Mouse (Mus musculus) embryonic facial prominence, embryonic 10.5 days (tissue): ENCODE data around the gene Plp2. TPM values are rescaled to one million over a fixed set of nuclear protein-coding genes. Genes with fewer than 3 reads are reported as not detected.

Experiments used
- DNase-seq: peaks from one replicate; pipeline ENCODE4 v3.0.0-alpha.2; 2017; ENCODE audit warnings: low spot score
- H3K27ac ChIP-seq: fragments of 300-500 bp; sonication (generic); replicated peaks from 2 replicates; pipeline ENCODE4 v1.5.1; 2016; ENCODE audit warnings: mild to moderate bottlenecking
- H3K27me3 ChIP-seq: fragments of 300-500 bp; sonication (generic); replicated peaks from 2 replicates; pipeline ENCODE4 v1.6.1; 2016; ENCODE audit warnings: low read depth, mild to moderate bottlenecking; ENCODE audit not compliant: poor library complexity, severe bottlenecking
- H3K36me3 ChIP-seq: fragments of 300-500 bp; sonication (generic); replicated peaks from 2 replicates; pipeline ENCODE4 v1.6.1; 2016; ENCODE audit warnings: mild to moderate bottlenecking, moderate library complexity
- H3K4me1 ChIP-seq: fragments of 300-500 bp; sonication (generic); 2 replicates; pipeline ENCODE4 v1.6.1; 2016
- H3K4me3 ChIP-seq: fragments of 300-500 bp; sonication (generic); 2 replicates; pipeline ENCODE4 v1.5.1; 2016; ENCODE audit warnings: mild to moderate bottlenecking, moderate library complexity
- H3K9me3 ChIP-seq: fragments of 300-500 bp; sonication (generic); 2 replicates; pipeline ENCODE4 v1.6.1; 2016; ENCODE audit warnings: mild to moderate bottlenecking
- WGBS: fragments of 180-500 bp; shearing (Covaris S2); methylation state at CpG from one replicate; pipeline ENCODE4 v1.1.7; 2016; 5-methylcytosine and 5-hydroxymethylcytosine counted together
- polyA plus RNA-seq: library from polyadenylated mRNA; unstranded; fragments of >200 nt; fragmentation: Nextera tagmentation; extraction: Ambion mirVana; gene quantifications from 2 replicates; pipeline ENCODE4 v1.2.1, GENCODE M21; 2016

The Plp2 gene
- polyA plus RNA-seq, 1 experiment from 2014 or later, result 49.7 TPM

DNA sequence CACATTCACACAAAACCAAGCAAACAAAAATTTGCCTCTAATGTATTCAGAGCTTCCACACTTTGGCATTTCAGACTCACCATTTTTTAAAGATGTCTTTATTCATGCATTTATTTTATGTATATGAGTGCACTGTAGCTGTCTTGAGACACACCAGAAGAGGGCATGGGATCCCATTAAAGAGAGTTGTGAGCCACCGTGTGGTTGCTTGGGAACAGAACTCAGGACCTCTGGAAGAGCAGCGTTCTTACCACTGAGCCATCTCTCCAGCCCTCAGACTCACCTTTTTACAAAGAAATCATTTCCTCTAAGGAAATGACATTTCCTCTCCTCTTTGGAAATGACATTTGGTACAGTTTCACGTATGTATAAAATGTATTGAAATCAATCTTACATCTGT is 7.8 kb upstream of the Plp2 start:
- Histone ChIP-seq H3K4me1 (peaks cover 6% of the 10 kb centered on the region; the same call in 1 of the 2 replicates), H3K4me3 (no peak overlapping the region), H3K36me3 (no peaks in the 10 kb centered on the region), H3K9me3 (no peaks in the 10 kb centered on the region; the same call in 1 of the 2 replicates), H3K27me3 (peaks cover 22% of the 10 kb centered on the region), H3K27ac (no peak overlapping the region)
- DNase-seq, result no peak
- 43% methylated on average over 3 of the region's 3 CpGs for WGBS

- H3K36me3 ChIP-seq, result no peaks in the 10 kb centered on the region
- 37% methylated on average over 10 of the region's 10 CpGs for WGBS
- H3K4me3 ChIP-seq, result peak overlapping the region; percentile 41
- peaks cover 18% of the 10 kb centered on the region for H3K4me1 ChIP-seq
- H3K27me3 ChIP-seq, result peaks cover 21% of the 10 kb centered on the region; the same call in 1 of the 2 replicates
- H3K9me3 ChIP-seq, result peaks cover 4% of the 10 kb centered on the region; the same call in 1 of the 2 replicates
- peak overlapping the region; percentile 40; the same call in 1 of the 2 replicates for H3K27ac ChIP-seq
- no peak for DNase-seq
These were observed 3.8 kb upstream of the Plp2 start for GRCm38 (mm10) chrX:7675001-7675380.

- peak overlapping the region; percentile 40; the same call in 1 of the 2 replicates for H3K27ac ChIP-seq
These were observed 3.3 kb upstream of the Plp2 start for GRCm38 (mm10) chrX:7674284-7675000.

GRCm38 (mm10) chrX:7673578-7674281 is 2.5 kb upstream of the Plp2 start:
- Histone ChIP-seq H3K4me3 (peak overlapping the region; percentile 41; the same call in 1 of the 2 replicates), H3K9me3 (peaks cover 4% of the 10 kb centered on the region; the same call in 1 of the 2 replicates), H3K4me1 (peaks cover 18% of the 10 kb centered on the region), H3K27ac (no peak overlapping the region), H3K36me3 (peaks cover 6% of the 10 kb centered on the region; the same call in 1 of the 2 replicates), H3K27me3 (peaks cover 21% of the 10 kb centered on the region; the same call in 1 of the 2 replicates)
- 38% methylated on average over 12 of the region's 12 CpGs for WGBS
- peak; percentile 18 for DNase-seq

More at GRCm38 (mm10) chrX:7674284-7675000, 3.3 kb upstream of the Plp2 start:
- peak; percentile 44 for DNase-seq
- no peaks in the 10 kb centered on the region for H3K36me3 ChIP-seq
- peaks cover 18% of the 10 kb centered on the region for H3K4me1 ChIP-seq
- H3K9me3 ChIP-seq, result peaks cover 4% of the 10 kb centered on the region; the same call in 1 of the 2 replicates
- WGBS, result 32% methylated on average over 28 of the region's 28 CpGs
- H3K27me3 ChIP-seq, result peaks cover 21% of the 10 kb centered on the region; the same call in 1 of the 2 replicates
- H3K4me3 ChIP-seq, result peak overlapping the region; percentile 41

GRCm38 (mm10) chrX:7672739-7673138 is 1.5 kb upstream of the Plp2 start:
- Histone ChIP-seq H3K9me3 (peaks cover 4% of the 10 kb centered on the region; the same call in 1 of the 2 replicates), H3K27me3 (peaks cover 21% of the 10 kb centered on the region; the same call in 1 of the 2 replicates), H3K4me3 (no peak overlapping the region), H3K27ac (no peak overlapping the region), H3K4me1 (peaks cover 18% of the 10 kb centered on the region), H3K36me3 (peaks cover 7% of the 10 kb centered on the region; the same call in 1 of the 2 replicates)
- DNase-seq, result peak; percentile 12
- WGBS, result 59% methylated on average over 6 of the region's 6 CpGs

- Histone ChIP-seq H3K27me3 (peaks cover 19% of the 10 kb centered on the region; the same call in 1 of the 2 replicates), H3K9me3 (peaks cover 4% of the 10 kb centered on the region; the same call in 1 of the 2 replicates), H3K36me3 (peaks cover 23% of the 10 kb centered on the region), H3K27ac (peak overlapping the region; percentile 72), H3K4me1 (peaks cover 18% of the 10 kb centered on the region), H3K4me3 (peak overlapping the region; percentile 59)
- WGBS, result 23% methylated on average over 19 of the region's 19 CpGs
- DNase-seq, result peak; percentile 67
These were observed 754 bp downstream of the Plp2 start for GRCm38 (mm10) chrX:7670390-7670881.

GRCm38 (mm10) chrX:7665739-7666502 is 5.3 kb downstream of the Plp2 start:
- H3K4me3 ChIP-seq, result no peak overlapping the region
- no peak overlapping the region for H3K27ac ChIP-seq
- no peaks in the 10 kb centered on the region for H3K27me3 ChIP-seq
- peaks cover 7% of the 10 kb centered on the region for H3K4me1 ChIP-seq
- H3K36me3 ChIP-seq, result peaks cover 29% of the 10 kb centered on the region
- 0 out of 2 replicates have a peak, but pooled peaks cover 6% of the 10 kb centered on the region for H3K9me3 ChIP-seq
- WGBS, result 75% methylated on average over 21 of the region's 21 CpGs
- DNase-seq, result no peak

GRCm38 (mm10) chrX:7664791-7665190 is 6.4 kb downstream of the Plp2 start:
- Histone ChIP-seq H3K4me1 (no peaks in the 10 kb centered on the region), H3K27me3 (no peaks in the 10 kb centered on the region), H3K4me3 (no peak overlapping the region), H3K9me3 (0 out of 2 replicates have a peak, but pooled peaks cover 2% of the 10 kb centered on the region), H3K27ac (no peak overlapping the region), H3K36me3 (peaks cover 29% of the 10 kb centered on the region)
- 88% methylated on average over 11 of the region's 11 CpGs for WGBS
- no peak for DNase-seq

GRCm38 (mm10) chrX:7662936-7663335 is 8.3 kb downstream of the Plp2 start:
- Histone ChIP-seq H3K27ac (no peak overlapping the region), H3K4me3 (no peak overlapping the region), H3K27me3 (no peaks in the 10 kb centered on the region)

GRCm38 (mm10) chrX:7661086-7661485 is 10.1 kb downstream of the Plp2 start:
- WGBS, result 74% methylated on average over 4 of the region's 4 CpGs
- no peak overlapping the region for H3K27ac ChIP-seq
- DNase-seq, result no peak

More at GRCm38 (mm10) chrX:7662936-7663335, 8.3 kb downstream of the Plp2 start:
- Histone ChIP-seq H3K4me1 (peaks cover 13% of the 10 kb centered on the region), H3K36me3 (peaks cover 21% of the 10 kb centered on the region), H3K9me3 (peaks cover 7% of the 10 kb centered on the region; the same call in 1 of the 2 replicates)
- no peak for DNase-seq
- WGBS, result 75% methylated on average over 3 of the region's 3 CpGs

GRCm38 (mm10) chrX:7658785-7659589 is 12.2 kb downstream of the Plp2 start:
- Histone ChIP-seq H3K4me3 (peak overlapping the region; percentile 60), H3K9me3 (peaks cover 4% of the 10 kb centered on the region; the same call in 1 of the 2 replicates), H3K4me1 (peaks cover 21% of the 10 kb centered on the region), H3K27me3 (no peaks in the 10 kb centered on the region), H3K27ac (peak overlapping the region; percentile 77; the same call in 1 of the 2 replicates), H3K36me3 (no peaks in the 10 kb centered on the region)
- DNase-seq, result no peak
- 53% methylated on average over 11 of the region's 11 CpGs for WGBS

More at GRCm38 (mm10) chrX:7661086-7661485, 10.1 kb downstream of the Plp2 start:
- Histone ChIP-seq H3K36me3 (peaks cover 6% of the 10 kb centered on the region; the same call in 1 of the 2 replicates), H3K4me1 (peaks cover 21% of the 10 kb centered on the region), H3K27me3 (no peaks in the 10 kb centered on the region), H3K9me3 (peaks cover 7% of the 10 kb centered on the region; the same call in 1 of the 2 replicates), H3K4me3 (no peak overlapping the region)
